ENCODE assay signal across 8 mouse cellular contexts in the genomic region with DNA sequence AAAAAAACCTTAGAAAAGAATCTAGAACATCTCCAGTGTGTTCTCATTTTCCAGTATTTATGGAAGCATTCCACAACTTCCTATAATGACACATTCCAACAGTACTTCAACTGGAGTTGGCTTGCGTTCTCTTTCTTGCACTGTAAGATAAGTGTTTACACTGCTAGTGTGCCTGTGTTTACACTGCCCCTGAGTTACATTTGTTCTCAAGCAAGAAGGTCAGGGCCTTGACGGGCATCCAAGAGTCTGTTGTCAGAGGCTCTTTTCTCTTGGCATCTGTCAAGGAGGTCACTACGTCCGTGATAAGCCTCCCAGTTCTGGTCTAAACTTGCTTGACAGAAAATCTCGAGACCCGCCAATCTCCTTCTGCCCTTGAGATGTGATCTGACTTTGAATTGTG.
DNase-seq lines count a peak whose midpoint lies in the region; ATAC-seq and TF ChIP-seq lines count a peak whose summit lies in the region.

No protein-coding gene starts in this region.

- TF ChIP-seq POLR2A in testis, adult 2 months (IDR thresholded peaks at IDR 0.05; ENCODE audit: control insufficient read depth, low read depth, low read length), result no peak

- no peaks in the 10 kb centered on the region for H3K27me3 ChIP-seq in liver, embryonic 16.5 days (ENCODE audit: control insufficient read depth, insufficient read depth, low read depth, low read length)
- no peaks in the 10 kb centered on the region for H3K27me3 ChIP-seq in liver, postnatal 0 days (ENCODE audit: insufficient read depth, low read length)
- no peaks in the 10 kb centered on the region for H3K27me3 ChIP-seq in intestine, postnatal 0 days (replicated peaks; ENCODE audit: control insufficient read depth, insufficient read depth, low read length)
- H3K27me3 ChIP-seq in testis, adult 2 months (ENCODE audit: control insufficient read depth, insufficient read depth, low read length), result no peaks in the 10 kb centered on the region
- H3K27me3 ChIP-seq in hindbrain, embryonic 14.5 days (ENCODE audit: control insufficient read depth, insufficient read depth, low read length), result no peaks in the 10 kb centered on the region

- 36% methylated on average over 6 of the region's 6 CpGs for WGBS in liver, embryonic 16.5 days (ENCODE audit: insufficient replicate concordance)
- WGBS in liver, postnatal 0 days (ENCODE audit: insufficient replicate concordance), result 37% methylated on average over 6 of the region's 6 CpGs
- 29% methylated on average over 6 of the region's 6 CpGs for WGBS in intestine, postnatal 0 days
- WGBS in hindbrain, embryonic 14.5 days, result 57% methylated on average over 6 of the region's 6 CpGs

- intact Hi-C loops in left cerebral cortex, postnatal 36 days (cut with DNase I), result loop anchor here (10.0 kb wide), 1 partner anchor 230 kb away; no protein-coding TSS in a partner anchor

- H3K27ac ChIP-seq in liver, embryonic 16.5 days (ENCODE audit: low read length), result no peak overlapping the region
- no peak overlapping the region for H3K27ac ChIP-seq in liver, postnatal 0 days (ENCODE audit: low read depth)
- peak overlapping the region; percentile 29; the same call in 1 of the 2 replicates for H3K27ac ChIP-seq in intestine, postnatal 0 days (ENCODE audit: low read depth, low read length)
- no peak overlapping the region for H3K27ac ChIP-seq in testis, adult 2 months (ENCODE audit: control insufficient read depth, insufficient read depth, low read depth, low read length)
- no peak overlapping the region for H3K27ac ChIP-seq in hindbrain, embryonic 14.5 days

- TF ChIP-seq EP300 in liver, postnatal 0 days (IDR thresholded peaks at IDR 0.05; ENCODE audit: low read depth), result no peak

- no peak for TF ChIP-seq CTCF in liver, postnatal 0 days (IDR thresholded peaks at IDR 0.05; ENCODE audit: low read depth)
- TF ChIP-seq CTCF in intestine, postnatal 0 days (IDR thresholded peaks at IDR 0.05; ENCODE audit: low read depth), result no peak
- no peak for TF ChIP-seq CTCF in testis, adult 2 months (IDR thresholded peaks at IDR 0.05; ENCODE audit: control insufficient read depth, insufficient read depth, insufficient replicate concordance, low read depth, low read length)

- no peak for DNase-seq in liver, postnatal 0 days
- peak; percentile 80 for DNase-seq in adrenal gland, postnatal 14 days
- no peak for DNase-seq in left cerebral cortex, postnatal 36 days (ENCODE audit: low spot score in 2 of 2)
- DNase-seq in layer of hippocampus, adult 11-12 months (ENCODE audit: low spot score), result no peak
- DNase-seq in hindbrain, embryonic 14.5 days (ENCODE audit: low spot score), result no peak

- H3K9me3 ChIP-seq in liver, embryonic 16.5 days (replicated peaks; ENCODE audit: control insufficient read depth, low read length), result no peaks in the 10 kb centered on the region
- no peaks in the 10 kb centered on the region for H3K9me3 ChIP-seq in liver, postnatal 0 days (ENCODE audit: low read length)
- H3K9me3 ChIP-seq in intestine, postnatal 0 days (ENCODE audit: control insufficient read depth), result no peaks in the 10 kb centered on the region
- no peaks in the 10 kb centered on the region for H3K9me3 ChIP-seq in hindbrain, embryonic 14.5 days (ENCODE audit: control insufficient read depth, low read length)

- H3K9ac ChIP-seq in liver, embryonic 16.5 days (ENCODE audit: low read depth, low read length), result no peak overlapping the region
- no peak overlapping the region for H3K9ac ChIP-seq in liver, postnatal 0 days (replicated peaks)
- no peak overlapping the region for H3K9ac ChIP-seq in intestine, postnatal 0 days (ENCODE audit: low read depth, low read length)
- H3K9ac ChIP-seq in hindbrain, embryonic 14.5 days, result no peak overlapping the region

- 0 out of 2 replicates have a peak, but pooled peaks have one; percentile 9 for ATAC-seq in liver, embryonic 16.5 days (ENCODE audit: low read depth)
- no peak for ATAC-seq in liver, postnatal 0 days
- ATAC-seq in intestine, postnatal 0 days, result no peak
- no peak for ATAC-seq in hindbrain, embryonic 14.5 days (ENCODE audit: low FRiP score)

- no peaks in the 10 kb centered on the region for H3K4me1 ChIP-seq in liver, embryonic 16.5 days (ENCODE audit: control insufficient read depth, low read depth, low read length)
- peaks cover 3% of the 10 kb centered on the region; the same call in 1 of the 2 replicates for H3K4me1 ChIP-seq in liver, postnatal 0 days (ENCODE audit: insufficient read depth)
- 0 out of 2 replicates have a peak, but pooled peaks cover 6% of the 10 kb centered on the region for H3K4me1 ChIP-seq in intestine, postnatal 0 days (replicated peaks; ENCODE audit: control insufficient read depth, insufficient read depth, low read length)
- no peaks in the 10 kb centered on the region for H3K4me1 ChIP-seq in testis, adult 2 months (ENCODE audit: control insufficient read depth, insufficient read depth, low read length)
- H3K4me1 ChIP-seq in hindbrain, embryonic 14.5 days (replicated peaks; ENCODE audit: control insufficient read depth, insufficient read depth, low read length), result peaks cover 6% of the 10 kb centered on the region; the same call in 1 of the 2 replicates

- H3K4me2 ChIP-seq in liver, embryonic 16.5 days (ENCODE audit: low read depth, low read length), result no peak overlapping the region
- no peak overlapping the region for H3K4me2 ChIP-seq in liver, postnatal 0 days (ENCODE audit: low read depth, low read length)
- no peak overlapping the region for H3K4me2 ChIP-seq in intestine, postnatal 0 days (replicated peaks; ENCODE audit: low read depth)
- no peak overlapping the region for H3K4me2 ChIP-seq in hindbrain, embryonic 14.5 days (replicated peaks)

- no peak overlapping the region for H3K4me3 ChIP-seq in liver, embryonic 16.5 days (ENCODE audit: low read depth, low read length)
- no peak overlapping the region for H3K4me3 ChIP-seq in liver, postnatal 0 days (ENCODE audit: low read depth, low read length)
- no peak overlapping the region for H3K4me3 ChIP-seq in intestine, postnatal 0 days (ENCODE audit: low read depth, low read length)
- peak overlapping the region; percentile 54 for H3K4me3 ChIP-seq in testis, adult 2 months (ENCODE audit: control insufficient read depth, low read depth, low read length)
- H3K4me3 ChIP-seq in hindbrain, embryonic 14.5 days (replicated peaks; ENCODE audit: low read length), result no peak overlapping the region

- H3K36me3 ChIP-seq in liver, embryonic 16.5 days (ENCODE audit: control insufficient read depth, insufficient read depth), result no peaks in the 10 kb centered on the region
- no peaks in the 10 kb centered on the region for H3K36me3 ChIP-seq in liver, postnatal 0 days (replicated peaks; ENCODE audit: insufficient read depth, low read length)
- H3K36me3 ChIP-seq in intestine, postnatal 0 days (ENCODE audit: control insufficient read depth, insufficient read depth), result peaks cover 3% of the 10 kb centered on the region; the same call in 1 of the 2 replicates
- no peaks in the 10 kb centered on the region for H3K36me3 ChIP-seq in testis, adult 2 months (ENCODE audit: control insufficient read depth, insufficient read depth, low read length)
- no peaks in the 10 kb centered on the region for H3K36me3 ChIP-seq in hindbrain, embryonic 14.5 days (replicated peaks; ENCODE audit: control insufficient read depth, insufficient read depth)
